Mouse (Mus musculus) CD8-positive naive resting alpha-beta T cell, adult 2 months (primary cell): ENCODE results near the gene Cd276.
"Not testable (repeated sequence)": the region's sequence is repeated elsewhere in the genome, so short reads cannot be mapped to it uniquely, and the experiment has no call there.

Experiments used
- DNase-seq, 2 experiments: peaks; one replicate each; pipeline ENCODE4 v3.0.0; 2022; ENCODE audit warnings: low read depth in 2 of 2, low spot score in 2 of 2

Cd276 gene

DNA sequence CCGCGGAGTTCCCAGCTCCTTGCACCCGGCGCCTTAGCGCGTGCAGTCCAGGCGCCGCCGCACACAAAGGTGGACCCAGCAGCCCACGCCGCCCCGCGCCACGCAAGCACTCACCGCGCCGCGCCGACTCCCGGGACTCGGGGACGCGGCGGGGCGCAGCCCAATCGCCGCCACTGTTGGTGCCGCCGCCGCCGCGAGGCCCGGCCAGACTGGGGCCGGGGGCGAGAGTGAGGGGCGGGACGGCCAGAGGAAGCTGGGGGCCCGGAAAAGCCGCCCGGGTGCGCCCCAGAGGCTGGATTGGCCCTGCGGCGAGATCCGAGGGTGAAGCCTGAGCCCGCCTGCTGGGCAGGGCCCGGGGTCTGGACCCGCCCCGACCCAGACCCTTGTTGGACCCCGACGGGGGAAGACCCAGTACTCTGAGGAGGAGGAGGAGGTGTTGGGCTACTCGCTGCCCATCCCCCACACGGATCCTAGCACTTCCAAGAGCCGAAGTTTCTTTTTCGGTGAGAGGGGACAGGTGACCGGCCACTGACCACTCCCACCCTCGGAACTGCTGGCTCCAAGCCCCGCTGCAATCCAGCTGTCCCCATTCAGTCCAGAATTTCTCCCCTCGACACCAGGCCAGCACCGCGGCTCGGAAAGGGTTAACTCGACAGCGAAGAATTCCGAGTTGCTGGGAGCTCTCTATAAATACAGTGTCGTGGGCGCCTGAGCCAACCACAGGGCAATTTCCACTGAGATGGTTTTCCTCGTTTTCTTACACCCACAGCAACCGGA, at the start of gene Cd276:
Gene Cd276 (minus strand): TSS at position 530 of the 777 bp plus-strand sequence.
- DNase-seq, result no peak

DNA sequence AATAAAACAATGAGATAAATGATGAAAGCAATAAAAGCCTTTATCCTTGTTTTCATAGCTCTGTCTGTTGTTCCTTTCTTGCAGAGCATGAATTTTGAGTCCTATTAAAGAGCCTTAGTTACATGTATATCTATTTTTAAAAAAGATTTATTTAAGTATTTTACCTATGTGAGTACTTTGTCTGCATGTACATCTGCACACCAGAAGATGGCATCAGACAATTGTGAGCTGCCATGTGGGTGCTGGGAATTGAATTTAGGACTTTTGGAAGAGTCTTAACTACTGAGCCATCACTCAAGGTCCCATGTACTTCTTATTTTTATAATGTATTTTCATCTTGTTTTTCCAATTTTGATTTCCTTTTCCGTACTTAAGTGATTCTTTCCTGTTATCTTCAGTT, 40.1 kb upstream of the Cd276 start:
- DNase-seq, result no peak

DNA sequence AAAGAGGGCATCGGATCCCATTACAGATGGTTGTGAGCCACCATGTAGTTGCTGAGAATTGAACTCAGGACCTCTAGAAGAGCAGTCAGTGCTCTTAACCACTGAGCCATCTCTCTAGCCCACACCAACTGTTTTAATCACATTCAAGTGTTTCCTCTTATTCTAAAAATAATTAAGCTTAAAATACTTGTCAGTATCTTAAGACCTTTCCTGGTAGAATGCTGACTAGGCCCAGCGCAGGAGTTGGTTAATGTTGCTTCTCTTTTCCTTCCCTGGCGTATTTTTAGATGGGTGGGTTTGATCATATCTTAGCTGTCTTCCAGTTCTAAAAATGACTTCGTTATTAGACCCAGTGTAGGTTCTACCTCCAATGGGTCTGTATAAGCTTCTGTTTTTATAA, 33.4 kb upstream of the Cd276 start:
- no peak for DNase-seq

DNA sequence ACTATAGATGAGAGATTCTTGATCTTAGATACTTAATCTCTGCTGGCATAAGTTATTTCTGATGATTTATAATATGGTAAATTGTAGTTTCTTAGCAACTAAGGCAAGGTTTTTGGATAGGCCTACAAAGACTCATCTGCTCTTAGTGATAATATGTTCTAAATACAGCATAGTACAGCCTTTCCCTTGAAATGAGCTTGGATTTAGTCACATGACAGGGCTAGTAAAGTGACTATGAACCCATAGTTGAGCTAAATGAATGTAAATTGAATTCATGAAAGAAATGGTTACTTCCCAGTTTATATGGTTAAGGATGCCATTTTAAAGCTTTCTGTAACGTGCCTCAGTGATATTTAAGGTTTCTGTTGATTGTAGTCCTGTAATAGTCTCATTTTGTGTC, 29.1 kb upstream of the Cd276 start:
- DNase-seq, result no peak

DNA sequence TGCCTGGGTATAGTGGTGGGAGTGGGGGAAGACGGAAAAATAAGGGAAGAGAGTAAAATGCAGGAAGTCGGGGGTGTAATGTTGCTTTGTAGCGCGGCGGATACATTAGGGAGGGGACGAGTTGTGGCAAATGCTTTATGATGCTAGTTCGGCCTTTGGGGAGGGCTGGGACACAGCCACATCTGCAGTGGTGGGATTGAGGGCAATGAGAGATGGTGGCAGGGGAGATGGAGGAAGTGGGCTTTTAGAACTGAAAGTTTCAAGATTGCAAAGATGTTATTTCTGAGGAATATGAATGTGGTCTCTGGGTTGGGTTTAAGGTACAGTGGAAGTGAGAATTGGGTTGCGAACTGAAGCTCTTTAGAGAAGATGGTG, 28.0 kb upstream of the Cd276 start:
- peak; percentile 6 to 15 for DNase-seq

DNA sequence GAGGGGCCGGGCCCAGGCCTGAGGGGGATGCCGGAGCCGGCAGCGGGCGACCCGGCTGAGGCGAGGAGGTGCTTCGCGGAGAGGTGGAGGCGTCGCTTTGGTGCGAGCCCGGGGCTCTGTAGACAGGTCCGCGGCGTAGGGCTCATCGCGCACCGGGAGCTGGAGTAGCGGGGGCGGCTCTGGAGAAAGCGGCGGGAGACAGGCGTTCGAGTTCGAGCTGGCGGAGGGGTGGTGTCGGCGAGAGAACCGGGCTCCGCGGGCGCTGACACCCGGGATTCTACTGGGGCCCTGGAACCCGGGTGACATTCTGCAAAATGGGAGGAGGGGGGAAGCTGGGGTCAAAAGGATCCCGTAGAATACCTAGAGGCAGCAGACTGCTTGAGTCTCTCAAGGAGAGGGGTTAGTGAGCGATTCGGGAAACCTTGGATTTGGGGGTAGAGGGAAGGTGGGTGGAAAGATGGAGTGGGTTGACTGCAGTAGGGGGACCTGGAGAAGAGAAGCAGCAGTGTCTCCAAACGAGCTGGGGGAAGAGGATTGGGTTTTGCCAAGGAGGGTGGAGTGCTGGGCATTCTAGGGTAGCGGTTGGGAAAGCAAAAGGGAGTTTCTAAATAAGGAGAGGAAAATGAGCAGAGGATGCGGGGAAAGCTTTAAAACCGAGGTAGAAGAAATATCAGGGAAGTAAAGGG, 27.5 kb upstream of the Cd276 start:
- no peak for DNase-seq

DNA sequence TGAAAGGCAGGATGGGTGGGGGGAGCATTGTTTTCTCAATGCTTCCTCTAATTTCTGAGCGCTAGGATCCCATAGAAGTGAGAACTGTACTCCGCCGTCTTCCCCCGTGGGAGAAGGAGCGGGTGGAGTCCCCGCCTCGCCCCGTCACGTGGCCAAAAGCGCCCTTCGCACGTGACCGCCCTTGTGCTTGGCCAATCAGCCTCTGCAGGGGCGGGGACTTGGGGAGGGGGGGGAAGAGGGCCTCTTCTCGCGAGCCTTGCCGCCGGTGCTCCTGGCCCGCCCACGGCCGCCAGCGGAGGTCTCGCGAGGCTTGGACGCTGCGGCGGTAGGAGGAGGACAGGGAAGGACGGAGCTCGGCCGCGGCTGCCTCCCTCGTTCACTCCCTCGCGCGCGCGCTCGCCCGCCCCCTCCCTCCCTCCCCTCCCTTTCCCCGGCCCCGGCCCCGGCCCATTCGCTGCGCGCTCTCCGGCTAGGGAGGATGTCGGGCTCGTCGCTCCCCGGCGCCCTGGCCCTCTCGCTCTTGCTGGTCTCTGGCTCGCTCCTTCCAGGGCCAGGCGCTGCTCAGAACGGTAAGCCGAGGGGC, 26.8 kb upstream of the Cd276 start, which contains the start of gene Nptn:
Gene Nptn (plus strand): TSS at position 283 of the 583 bp plus-strand sequence.
- DNase-seq, result peak; percentile 94 to 95

DNA sequence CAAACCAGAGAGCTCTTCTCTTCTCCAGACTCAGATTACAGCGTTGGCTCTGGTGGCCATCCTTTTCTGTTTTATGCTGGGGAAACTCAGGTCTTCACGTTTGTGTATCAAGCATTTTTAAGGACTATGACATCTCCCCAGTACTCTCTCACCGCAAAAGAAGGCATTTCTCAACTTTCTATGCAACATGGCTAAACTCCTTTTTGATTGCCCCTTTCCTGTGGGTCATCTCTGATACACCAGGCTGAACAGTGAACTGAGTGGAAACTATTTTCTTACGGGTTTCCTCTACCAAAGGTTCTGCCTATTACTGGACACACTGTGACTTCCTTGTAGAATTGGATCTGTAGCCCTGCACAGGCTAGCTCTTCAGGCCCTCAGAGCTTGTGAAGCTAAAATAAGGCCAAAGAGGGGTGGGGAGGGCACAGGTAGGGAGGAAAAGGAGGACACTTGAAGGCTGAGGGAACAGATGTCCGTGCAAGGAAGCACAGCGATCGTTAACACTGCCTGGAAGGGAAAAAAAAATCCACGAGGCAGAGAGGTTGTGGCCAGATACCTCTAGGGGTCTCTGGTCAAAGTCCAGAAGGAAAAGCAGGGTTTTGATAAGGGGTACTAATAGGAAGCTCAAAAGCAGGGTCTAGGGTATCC, 26.2 kb upstream of the Cd276 start:
- DNase-seq, result peak in 1 of 2 experiments; percentile 6

DNA sequence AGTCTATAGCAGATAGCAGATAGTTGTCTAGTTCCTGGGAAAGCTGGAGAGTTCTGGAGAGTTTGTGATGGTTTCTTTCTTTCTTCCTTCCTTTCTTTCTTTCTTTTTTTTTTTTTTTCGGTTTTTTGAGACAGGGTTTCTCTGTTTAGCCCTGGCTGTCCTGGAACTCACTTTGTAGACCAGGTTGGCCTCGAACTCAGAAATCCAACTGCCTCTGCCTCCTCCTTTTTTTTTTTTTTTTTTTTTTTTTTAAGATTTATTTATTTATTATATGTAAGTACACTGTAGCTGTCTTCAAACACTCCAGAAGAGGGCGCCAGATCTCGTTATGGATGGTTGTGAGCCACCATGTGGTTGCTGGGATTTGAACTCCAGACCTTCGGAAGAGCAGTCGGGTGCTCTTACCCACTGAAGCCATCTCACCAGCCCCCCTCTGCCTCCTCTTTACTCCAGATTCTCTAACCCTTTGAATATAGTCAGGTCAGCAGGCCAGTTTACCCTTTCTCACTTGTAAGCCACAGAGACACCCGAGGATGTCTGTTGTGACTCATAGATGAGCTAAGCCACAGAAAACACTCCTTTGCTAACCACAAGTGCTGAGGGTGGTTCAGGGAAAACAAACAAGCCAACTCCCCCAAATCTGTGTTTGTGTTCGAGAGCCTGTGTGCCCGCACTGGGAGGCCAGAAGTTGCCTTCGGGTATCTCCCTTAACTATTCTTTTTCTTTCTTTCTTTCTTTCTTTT, 25.4 kb upstream of the Cd276 start:
- peak; percentile 23 to 47 for DNase-seq

DNA sequence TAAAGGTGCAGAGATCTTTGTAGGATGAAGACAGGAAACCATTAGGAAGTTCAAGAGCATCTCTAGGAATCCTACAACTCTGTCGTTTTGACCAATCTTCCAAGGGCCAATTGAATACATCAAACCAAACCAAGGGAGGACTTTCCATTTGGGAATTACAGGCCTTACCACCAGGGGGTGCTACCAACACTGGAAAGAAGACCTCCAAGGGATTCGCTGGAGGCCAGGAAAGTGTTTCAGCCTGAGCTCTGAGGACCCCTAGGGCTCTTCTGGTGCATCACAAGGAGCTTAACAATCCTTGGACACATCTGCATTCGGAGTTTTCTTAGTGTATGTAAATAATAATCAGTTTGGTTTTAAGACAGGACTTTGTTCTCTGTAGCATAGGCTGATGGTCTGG, 23.4 kb upstream of the Cd276 start:
- peak; percentile 42 to 59 for DNase-seq

DNA sequence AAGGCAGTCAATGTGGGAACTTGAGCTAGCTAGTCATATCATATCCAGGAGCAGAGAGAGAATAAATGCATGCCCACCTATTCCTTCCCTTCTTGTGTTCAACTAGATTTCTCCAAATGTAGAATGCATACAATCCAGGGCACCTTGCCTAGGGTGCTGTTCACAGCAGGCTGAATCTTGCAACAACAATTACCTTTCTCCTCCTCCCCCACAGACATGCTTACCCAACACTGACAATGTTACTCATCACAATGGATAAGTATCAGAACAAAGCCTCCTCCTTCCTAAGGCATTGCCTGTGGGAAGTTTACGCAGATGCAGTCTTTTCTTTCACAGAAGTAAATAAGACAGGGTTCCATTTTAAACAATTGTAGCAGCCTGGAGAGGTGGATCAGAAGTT, 15.8 kb upstream of the Cd276 start:
- DNase-seq, result no peak

DNA sequence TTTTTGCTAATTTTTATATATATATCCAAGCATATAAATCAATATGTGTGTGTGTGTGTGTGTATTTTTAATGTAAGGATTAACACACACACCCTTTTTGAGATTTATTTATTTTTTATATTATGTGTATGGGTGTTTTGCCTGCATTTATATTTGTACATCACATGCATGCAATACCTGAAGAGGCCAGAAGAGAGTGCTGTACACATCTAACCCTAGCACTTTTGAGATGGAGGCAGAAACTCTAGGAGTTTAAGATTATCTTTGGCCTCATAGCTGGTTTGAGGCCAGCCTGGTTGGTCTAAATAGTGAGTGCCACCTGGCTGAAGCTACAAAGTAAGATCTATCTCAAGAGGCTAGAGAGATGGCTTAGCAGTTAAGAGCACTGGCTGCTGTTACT, 12.4 kb upstream of the Cd276 start:
- peak; percentile 23 to 54 for DNase-seq

DNA sequence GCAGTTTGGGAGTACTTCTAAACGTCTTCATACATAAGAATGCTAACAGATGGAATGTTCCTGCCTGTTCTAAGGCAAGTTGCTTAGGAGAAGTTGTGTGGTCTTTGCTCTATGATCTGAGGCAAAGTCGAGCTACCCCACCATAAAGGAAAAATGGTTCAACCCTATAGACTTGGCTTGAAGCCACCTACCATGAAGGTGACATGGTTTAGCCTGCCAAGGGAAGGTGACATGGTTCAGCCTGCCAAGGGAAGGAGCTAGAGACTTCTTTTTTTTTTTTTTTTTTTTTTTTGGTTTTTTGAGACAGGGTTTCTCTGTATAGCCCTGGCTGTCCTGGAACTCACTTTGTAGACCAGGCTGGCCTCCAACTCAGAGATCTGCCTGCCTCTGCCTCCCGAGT, 10.7 kb upstream of the Cd276 start:
- DNase-seq, result not testable (repeated sequence)

DNA sequence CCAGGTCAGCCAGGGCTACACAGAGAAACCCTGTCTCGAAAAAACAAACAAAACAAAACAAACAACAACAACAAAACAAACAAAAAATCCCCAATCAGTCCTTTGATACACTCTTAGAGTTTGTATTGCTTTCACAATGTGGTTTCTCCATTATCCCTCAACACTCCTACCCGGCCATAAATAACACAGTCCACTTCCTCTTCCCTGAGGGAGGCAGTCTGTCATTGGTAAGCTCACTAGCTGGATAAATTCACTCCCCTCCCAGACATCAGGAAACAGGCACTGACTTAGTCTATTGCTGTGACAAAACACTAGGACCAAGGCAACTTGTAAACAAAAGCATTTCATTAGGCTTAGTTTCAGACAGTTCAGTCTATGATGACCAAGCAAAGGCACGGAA, 5.0 kb upstream of the Cd276 start:
- no peak for DNase-seq

DNA sequence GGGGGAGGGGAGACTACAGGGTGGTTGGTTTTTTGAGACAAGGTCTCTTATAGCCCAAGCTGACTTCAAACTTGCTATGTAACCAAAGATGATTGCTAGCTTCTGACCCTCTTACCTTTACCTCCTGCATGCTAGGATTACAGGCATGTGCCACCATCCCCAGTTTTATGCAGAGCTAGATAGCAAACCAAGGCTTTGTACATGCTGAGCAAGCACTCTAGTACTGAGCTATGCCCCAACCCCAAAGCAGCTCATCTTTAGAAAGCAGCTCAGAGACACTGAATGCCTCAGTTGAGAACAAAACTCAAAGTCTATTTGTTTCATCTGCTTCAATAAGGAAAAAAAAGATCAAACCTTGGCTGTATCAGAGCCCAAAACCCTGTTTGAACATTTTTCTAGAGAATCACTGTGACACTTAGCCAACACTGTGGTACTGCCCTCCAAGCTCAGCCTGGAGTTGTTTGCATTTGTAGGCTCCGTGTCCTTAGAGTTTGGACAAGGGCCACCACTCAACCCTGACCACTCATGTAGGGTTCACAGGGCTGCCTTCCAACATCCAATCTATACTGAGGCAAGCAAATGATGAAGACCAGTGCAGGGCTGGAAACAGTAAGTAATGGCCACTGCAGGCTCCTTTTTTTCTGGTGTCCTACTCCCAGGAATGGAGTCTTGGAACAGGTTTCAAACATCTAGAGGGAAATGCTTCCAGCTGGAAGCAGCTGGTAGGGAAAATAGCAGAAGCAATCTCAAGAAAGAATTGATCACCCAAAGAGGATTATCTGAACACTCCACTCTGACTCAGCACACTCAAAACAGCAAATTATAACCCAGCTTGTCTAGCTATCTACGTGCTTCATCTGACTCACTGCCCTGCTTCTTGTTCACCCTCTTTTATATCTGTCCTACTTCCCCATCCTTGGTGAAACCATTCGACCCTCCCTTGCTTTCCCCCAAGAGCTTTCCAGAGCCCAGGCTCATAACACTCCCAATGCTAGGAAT, 2.5 kb upstream of the Cd276 start:
- DNase-seq, result no peak

DNA sequence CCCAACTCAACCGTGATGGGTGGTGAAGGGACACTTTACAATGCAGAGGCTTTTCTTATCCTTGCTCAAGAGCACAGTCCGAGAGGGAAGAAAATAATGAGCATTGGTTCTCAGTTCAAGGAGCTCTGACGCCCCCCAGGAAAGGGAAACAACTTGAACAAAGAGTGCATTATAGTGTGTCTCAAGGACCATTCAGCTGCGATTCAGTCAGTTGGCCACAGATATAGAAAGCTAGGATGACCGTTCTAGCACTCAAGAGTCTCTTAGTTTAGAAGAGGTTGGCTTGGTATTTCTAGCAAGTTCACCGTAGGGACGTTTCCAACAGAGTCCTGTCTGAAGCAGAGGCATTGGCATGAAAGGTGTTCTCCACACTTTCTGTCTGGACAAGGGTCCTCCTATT, 1.4 kb upstream of the Cd276 start:
- no peak for DNase-seq

DNA sequence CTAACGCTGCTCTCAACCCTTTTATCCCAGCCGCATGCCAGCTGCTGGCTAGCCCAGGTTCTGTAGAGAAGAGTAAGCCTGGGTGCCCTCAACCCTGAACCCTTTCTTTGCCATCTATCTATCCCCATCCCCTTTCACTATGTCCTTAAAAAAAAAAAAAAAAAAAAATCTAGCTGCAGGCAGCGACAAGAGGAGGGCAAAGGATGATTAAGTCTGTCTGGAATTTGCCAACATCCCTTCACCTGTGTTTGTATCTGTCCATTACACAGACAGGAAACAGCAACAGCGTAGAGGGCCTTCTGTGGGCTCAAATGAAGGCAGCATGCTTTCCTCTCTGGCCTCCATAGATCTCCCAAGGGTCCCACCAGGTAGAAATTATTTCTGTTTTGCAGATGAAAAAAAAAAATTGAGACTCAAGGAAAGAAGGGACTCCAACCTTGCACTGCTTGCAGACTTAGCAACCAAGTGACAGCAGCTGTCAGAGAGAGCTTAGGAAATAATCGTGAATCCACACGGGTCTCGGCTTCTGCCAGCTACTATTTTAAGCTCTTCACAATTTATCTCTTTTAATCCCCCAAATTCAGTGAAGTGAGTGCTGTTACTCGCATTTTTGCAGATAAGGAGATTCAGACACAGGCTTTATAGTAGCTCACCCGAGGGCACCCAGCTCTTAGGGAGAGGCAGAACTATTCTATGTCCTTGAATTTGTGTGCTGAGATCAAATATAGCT, 613 bp upstream of the Cd276 start:
- DNase-seq, result no peak

DNA sequence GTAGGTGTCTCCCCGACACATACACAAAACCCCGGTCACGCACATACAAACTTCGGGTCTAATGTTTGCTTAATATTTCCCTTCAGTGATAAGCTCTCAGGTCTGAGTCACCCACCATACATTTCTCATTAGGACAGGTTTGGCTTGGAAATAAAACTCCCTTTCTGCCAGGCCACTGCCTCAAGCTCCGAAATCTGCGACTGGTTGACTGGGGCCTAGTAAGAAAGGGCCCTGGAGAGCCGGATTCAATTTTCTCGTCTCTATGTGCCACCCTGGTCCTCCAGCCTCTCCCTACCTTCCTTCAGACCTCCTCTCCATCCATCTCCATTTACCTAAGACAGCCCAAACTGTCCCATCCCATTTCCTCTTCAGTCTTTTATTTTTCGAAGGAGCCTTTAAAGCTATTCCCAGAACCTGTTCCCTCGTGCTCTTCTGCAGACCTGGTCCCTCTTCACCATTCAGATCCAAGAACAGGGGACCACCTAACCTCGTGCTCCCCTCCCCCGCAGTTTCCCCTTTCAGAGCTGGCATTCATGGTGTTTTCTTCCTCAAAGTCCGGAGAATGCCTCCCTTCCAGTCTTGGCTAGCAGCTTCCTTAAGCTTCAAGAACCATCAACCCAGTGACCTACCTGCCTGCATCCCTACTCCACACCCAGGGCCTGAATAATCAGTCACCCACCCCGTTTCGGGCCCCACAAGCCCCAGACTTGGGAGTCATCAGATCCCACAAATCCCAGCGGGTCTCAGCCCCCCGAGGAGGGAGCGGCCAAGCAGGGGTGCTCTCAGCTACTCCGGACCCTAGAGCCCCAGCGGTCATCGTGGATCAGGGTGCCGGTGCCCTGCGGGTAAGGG, 955 bp downstream of the Cd276 start:
- no peak for DNase-seq
